Mouse (Mus musculus): Measurements from ENCODE around the gene Cnn3.

Cnn3 gene

GRCm38 (mm10) chr3:121425861-121426620 is at the start of gene Cnn3:
Gene Cnn3 (plus strand): TSS chr3:121426497.
- DNase-seq (ENCODE audit: low spot score): peak; percentile 68

DNA sequence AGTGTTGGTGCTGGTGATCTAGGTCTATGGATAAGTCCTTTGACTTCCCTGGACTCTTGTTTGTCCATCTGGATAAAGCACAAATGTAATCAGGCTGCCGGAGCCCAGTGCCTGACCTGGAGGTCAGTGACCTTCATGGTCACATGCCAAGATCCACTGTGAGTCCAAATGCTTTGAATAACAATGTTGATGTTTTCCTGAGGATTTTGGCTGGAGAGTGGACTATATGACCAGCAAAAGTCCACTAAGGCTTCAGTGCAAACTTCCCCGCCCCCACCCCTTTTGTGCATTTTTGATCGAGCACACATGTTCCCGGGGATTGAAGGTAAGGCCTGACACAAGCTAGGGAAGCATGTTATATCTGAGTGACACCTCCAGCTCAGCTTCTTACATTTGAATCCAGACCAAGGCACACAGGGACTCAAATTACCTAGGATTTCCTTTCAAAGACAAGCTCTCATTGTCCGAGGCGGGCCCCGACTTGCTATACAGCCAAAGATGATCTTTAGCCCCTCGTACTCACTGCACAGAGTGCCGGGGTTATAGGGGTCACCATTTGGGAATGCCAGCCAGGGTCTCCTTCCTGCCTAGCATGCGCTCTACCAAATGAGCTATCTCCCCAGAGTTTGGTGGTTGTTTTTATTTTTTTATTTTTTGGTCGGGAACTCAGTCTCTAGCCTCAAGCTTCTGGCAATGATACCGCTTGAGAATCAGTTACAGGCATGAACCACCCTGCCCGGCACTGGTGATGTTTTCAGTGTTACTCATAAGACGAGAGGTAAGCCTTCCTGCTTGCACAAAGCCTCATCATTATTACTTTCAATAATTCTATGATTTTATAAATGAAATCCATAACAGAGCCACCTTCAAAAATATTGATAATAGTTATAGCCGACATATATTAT is 47.3 kb upstream of the Cnn3 start:
- no peak for DNase-seq (ENCODE audit: low spot score)

- DNase-seq (ENCODE audit: low spot score): no peak
These were observed 46.6 kb upstream of the Cnn3 start for GRCm38 (mm10) chr3:121379699-121380098.

- DNase-seq (ENCODE audit: low spot score): no peak
These were observed 38.8 kb upstream of the Cnn3 start for GRCm38 (mm10) chr3:121387471-121388009.

GRCm38 (mm10) chr3:121389366-121389765 is 36.9 kb upstream of the Cnn3 start:
- DNase-seq (ENCODE audit: low spot score): no peak

DNA sequence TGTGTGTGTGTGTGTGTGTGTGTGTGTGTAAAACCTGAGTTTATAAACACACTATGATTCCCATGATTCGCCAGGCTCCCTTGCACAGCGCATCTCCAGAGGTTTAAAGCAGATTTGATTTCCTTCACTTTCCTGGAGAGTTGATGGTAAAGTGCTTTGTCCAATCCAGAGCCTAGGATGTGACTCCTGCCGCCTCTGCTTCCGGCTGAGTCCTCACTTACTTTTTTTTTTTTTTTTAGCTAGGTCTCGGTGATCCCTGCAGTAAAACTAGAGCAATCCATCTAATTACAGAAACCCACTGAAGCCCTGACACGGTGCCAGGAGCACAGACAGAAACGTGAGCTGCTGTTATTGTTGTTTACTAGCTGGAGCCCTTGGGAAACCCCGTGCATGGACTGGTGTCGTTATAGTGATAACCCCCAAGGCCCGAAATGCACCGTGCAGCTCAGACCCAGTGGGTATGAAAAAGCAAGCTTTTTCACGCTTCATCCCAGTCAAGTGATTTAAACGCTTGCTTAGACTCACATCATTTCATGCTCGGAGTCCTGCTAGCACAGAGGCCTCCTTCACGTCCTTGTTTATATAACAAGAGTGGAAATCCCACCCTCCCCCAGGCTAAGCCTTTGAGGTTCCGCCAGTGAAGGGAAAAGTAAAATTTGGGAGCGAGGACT is 36.3 kb upstream of the Cnn3 start:
- DNase-seq (ENCODE audit: low spot score): no peak

GRCm38 (mm10) chr3:121390724-121391123 is 35.6 kb upstream of the Cnn3 start:
- no peak for DNase-seq (ENCODE audit: low spot score)

DNA sequence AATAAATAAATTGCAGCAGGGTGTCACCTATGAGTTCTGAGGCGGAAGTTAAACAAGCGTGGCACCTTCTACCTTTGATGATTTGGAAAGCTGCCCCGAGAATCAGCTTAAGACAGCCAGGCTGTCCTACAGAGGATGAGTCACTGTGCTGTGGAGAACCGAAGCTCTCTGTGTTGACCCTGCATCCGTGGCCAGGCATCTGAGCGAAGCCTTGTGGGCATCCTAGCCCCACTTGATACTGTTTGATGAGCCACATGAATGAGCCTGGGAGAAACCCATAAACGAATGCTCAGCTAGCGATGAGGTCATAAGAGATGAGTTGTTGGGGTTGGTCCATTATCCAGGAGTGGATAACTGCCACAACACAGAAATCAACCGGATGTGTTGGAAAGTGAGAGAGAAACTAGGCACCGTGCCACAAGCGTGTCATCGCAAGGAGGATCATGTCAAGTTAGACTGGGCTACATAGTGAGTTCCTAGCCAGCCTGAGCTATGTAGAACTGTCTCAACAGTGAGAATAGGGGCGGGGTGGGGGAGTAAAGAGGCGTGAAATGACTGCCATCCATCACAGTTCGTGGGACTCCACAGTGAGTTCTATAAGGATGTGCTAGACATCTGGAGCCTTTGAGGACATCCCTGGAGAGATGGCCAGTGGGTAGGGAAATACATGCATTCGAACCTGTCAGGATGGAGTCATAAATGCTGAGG is 30.6 kb upstream of the Cnn3 start:
- no peak for DNase-seq (ENCODE audit: low spot score)

GRCm38 (mm10) chr3:121396561-121396960 is 29.7 kb upstream of the Cnn3 start:
- DNase-seq (ENCODE audit: low spot score): no peak

DNA sequence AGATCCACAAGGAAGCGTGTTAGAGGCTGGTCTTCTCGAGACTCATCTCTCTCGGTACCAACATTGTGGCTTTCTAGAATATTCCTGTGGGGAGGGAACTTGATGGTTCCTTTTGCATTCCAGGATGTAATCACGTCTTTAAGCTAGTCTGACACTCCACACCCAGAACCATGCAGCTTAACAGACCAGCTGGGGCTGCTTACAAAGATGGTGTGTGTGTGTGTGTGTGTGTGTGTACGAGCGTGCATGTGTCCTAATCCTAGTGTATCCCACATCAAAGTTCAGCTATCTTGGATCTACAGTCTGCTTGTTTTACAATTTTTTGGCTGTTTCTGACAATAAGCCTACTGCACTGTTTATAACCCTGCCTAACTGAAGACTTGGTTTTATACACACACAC is 29.3 kb upstream of the Cnn3 start:
- no peak for DNase-seq (ENCODE audit: low spot score)

DNA sequence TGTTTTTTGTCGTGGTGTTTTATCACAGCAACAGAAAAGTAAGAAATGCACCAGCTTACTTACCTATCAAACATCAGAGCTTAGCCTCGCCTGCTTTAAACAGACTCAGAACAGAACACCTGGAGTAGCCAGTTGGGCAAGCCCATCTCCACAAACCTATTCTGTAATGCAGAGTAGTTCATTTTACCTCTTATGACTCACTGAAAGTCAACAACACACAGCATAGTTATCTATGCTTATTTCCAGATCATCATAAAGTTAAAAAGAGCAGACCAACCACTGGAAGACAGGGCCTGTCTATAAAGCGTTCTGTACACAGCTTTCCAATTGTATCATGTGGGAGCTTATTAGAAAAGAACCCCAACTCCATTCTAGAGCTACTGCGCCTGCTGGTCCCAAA is 24.9 kb upstream of the Cnn3 start:
- DNase-seq (ENCODE audit: low spot score): no peak

- DNase-seq (ENCODE audit: low spot score): no peak
These were observed 24.2 kb upstream of the Cnn3 start for GRCm38 (mm10) chr3:121402096-121402495.

- DNase-seq (ENCODE audit: low spot score): no peak
These were observed 22.8 kb upstream of the Cnn3 start for GRCm38 (mm10) chr3:121403449-121403848.

- no peak for DNase-seq (ENCODE audit: low spot score)
These were observed 21.2 kb upstream of the Cnn3 start for GRCm38 (mm10) chr3:121405101-121405500.

GRCm38 (mm10) chr3:121407417-121407816 is 18.9 kb upstream of the Cnn3 start:
- DNase-seq (ENCODE audit: low spot score): no peak

DNA sequence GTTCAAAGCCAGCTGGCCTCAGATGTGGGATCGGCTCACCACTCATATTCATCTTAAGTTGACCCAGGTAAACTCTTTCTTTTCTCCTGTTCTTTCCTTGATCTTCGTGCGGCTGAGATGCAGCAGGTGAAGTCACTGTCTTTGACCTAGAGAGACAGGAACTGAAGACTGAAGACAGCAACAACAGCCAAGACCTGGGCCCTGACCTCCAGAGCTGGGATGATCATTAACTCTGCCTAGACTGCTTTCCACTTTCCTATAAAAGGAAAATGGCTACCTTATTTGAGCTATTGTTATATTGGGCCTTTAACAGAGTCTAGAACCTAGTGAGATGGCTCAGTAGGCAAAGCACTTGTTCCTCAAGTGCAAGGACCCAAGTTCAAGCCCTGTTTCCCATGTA is 17.9 kb upstream of the Cnn3 start:
- no peak for DNase-seq (ENCODE audit: low spot score)

- DNase-seq (ENCODE audit: low spot score): no peak
These were observed 14.8 kb upstream of the Cnn3 start for GRCm38 (mm10) chr3:121411450-121411849.

- no peak for DNase-seq (ENCODE audit: low spot score)
These were observed 9.8 kb upstream of the Cnn3 start for GRCm38 (mm10) chr3:121416171-121417154.

DNA sequence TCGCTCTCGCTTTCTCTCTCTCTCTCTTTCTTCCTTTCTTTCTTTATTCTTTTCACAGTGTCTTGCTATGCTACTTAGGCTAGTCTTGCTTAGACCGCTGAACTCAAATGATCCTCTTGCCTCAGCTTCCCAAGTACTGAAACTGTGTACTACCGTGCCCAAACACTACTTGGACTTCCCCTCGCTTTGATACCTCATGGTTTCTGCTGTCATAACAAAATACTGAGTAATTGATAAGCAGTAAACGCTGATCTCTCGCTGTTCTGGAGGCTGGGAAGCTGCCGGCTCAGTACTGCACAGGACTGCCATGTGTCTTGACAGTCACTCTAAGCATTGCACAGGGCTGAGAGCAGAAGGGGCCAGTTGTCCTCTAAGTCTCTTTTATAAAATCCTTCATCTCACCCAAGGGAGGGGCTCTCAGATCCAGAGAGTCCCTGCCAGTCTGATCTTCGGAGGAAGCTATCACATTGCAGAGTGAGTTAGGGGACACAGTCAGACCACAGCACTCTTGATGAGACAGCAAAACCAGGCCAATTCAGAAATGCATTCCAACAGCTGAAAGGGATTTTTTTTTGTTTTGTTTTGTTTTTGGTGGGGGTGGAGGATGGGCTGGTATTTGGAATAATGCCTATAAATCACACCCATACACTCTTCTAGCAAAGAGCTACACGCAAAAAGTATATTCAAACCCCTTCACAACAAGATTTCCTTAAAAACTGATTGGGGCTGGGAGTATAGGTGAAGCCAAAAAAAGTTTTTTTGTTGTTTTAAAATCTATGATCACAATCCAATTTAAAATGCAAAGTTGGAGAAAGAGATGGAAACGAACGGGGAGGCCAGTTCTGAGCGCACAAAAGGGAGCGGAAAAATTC is 8.7 kb upstream of the Cnn3 start:
- no peak for DNase-seq (ENCODE audit: low spot score)

DNA sequence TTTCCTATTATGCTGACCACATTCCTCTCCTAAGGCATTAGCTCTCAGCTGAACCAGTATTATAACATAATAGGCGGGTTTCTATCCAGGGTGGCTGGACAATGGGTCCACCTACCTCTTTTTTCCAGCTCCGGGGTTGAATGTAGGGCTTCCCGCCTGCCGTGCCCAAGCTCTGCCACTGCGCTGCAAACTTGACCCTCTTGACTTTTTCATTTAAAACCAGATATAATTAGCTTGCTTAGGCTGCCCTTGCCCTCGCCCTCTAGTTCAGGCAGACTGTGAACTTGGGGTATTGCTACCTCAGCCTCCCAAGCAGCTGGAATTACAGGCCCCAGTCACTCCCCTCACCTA is 8.1 kb upstream of the Cnn3 start:
- DNase-seq (ENCODE audit: low spot score): no peak
